Mouse (Mus musculus): ENCODE data around the gene Skint2.

DNA sequence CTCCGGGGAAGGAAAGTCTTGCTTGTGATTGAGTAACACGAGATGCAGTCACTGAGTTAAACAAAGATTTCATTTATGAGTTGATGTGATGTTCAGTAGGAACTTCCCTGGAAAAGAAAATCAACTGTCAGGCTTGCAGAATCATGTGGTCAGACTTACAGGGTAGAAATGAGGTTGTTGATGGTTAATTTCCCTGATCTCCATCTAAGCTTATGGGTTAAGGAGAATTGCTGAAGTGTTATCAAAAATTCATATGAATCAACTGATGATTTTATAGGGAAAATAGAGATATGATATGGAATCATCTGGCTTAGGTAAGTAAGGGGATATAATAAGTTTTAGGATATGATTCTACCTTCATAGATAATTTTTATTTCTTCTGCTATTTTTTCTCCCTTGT is at the start of gene Skint2:
- TF ChIP-seq CTCF (conservative IDR thresholded peaks at IDR 0.05; ENCODE audit: low read length) (no peak), POU5F1 (IDR thresholded peaks at IDR 0.05; ENCODE audit: borderline replicate concordance, low read length) (no peak), NANOG (IDR thresholded peaks at IDR 0.05; ENCODE audit: borderline replicate concordance, low read length) (no peak)

All from E14TG2a.4 (cell line).